ENCODE assay signal across 9 mouse cellular contexts in genomic region chr9:115623948-115624347, GRCm38 (mm10).
A peak's percentile ranks its signal among the peaks of the same experiment; 100 is the strongest.
DNase-seq lines count a peak whose midpoint lies in the region; ATAC-seq and TF ChIP-seq lines count a peak whose summit lies in the region.
"Had no signal": no experiment of that assay in that cellular context is flagged by ENCODE, and none has a peak within 500 bp of the region (broad histone marks: within the 10 kb centered on the region; RNA-seq: fewer than 3 reads in every experiment).

No protein-coding gene starts in this region.

- TF ChIP-seq CTCF in heart, postnatal 0 days (IDR thresholded peaks at IDR 0.05; ENCODE audit: low read depth) = no peak
- TF ChIP-seq CTCF in liver, embryonic 14.5 days (IDR thresholded peaks at IDR 0.05; ENCODE audit: low read depth) = 0 out of 2 replicates have a peak, but pooled peaks have one; percentile 6
- TF ChIP-seq CTCF in forebrain, postnatal 0 days (IDR thresholded peaks at IDR 0.05; ENCODE audit: low read depth) = no peak

- TF ChIP-seq EP300 in heart, postnatal 0 days (IDR thresholded peaks at IDR 0.05; ENCODE audit: low read depth) = no peak
- no peak for TF ChIP-seq EP300 in liver, embryonic 14.5 days (IDR thresholded peaks at IDR 0.05; ENCODE audit: low read depth)

- no peak overlapping the region for H3K9ac ChIP-seq in heart, postnatal 0 days (replicated peaks; ENCODE audit: low read depth, low read length)
- no peak overlapping the region for H3K9ac ChIP-seq in heart, embryonic 11.5 days (ENCODE audit: low read depth, low read length)
- H3K9ac ChIP-seq in liver, embryonic 14.5 days (replicated peaks) = no peak overlapping the region
- no peak overlapping the region for H3K9ac ChIP-seq in forebrain, postnatal 0 days
- H3K9ac ChIP-seq: neural tube, embryonic 13.5 days had no signal

- H3K4me1 ChIP-seq in heart, postnatal 0 days (ENCODE audit: control insufficient read depth, insufficient read depth) = no peaks in the 10 kb centered on the region
- no peaks in the 10 kb centered on the region for H3K4me1 ChIP-seq in heart, embryonic 11.5 days (ENCODE audit: control insufficient read depth, insufficient read depth, low read length)
- H3K4me1 ChIP-seq in liver, embryonic 14.5 days (replicated peaks; ENCODE audit: control insufficient read depth in 2 of 2, insufficient read depth in 2 of 2, low read length in 1 of 2) = peaks cover 0 to 7% of the 10 kb centered on the region in 2 experiments; a peak in 2 of 4 replicates
- no peaks in the 10 kb centered on the region for H3K4me1 ChIP-seq in forebrain, postnatal 0 days (ENCODE audit: insufficient read depth)

- ATAC-seq in heart, postnatal 0 days (ENCODE audit: insufficient read depth, low read depth) = peak; percentile 30; the same call in 1 of the 2 replicates
- ATAC-seq in heart, embryonic 11.5 days (replicated peaks; ENCODE audit: insufficient number of reproducible peaks, low FRiP score, low TSS enrichment) = no peak
- ATAC-seq in liver, embryonic 14.5 days (ENCODE audit: insufficient read depth) = peak; percentile 31; the same call in 1 of the 2 replicates
- no peak for ATAC-seq in forebrain, postnatal 0 days
- ATAC-seq in erythroid progenitor cell, adult 5-6 weeks (replicated peaks; ENCODE audit: low FRiP score, poor library complexity, severe bottlenecking) = no peak

- no peak overlapping the region for H3K27ac ChIP-seq in heart, postnatal 0 days (ENCODE audit: low read depth)
- no peak overlapping the region for H3K27ac ChIP-seq in heart, embryonic 11.5 days (ENCODE audit: low read depth, low read length)
- no peak overlapping the region for H3K27ac ChIP-seq in liver, embryonic 14.5 days
- no peak overlapping the region for H3K27ac ChIP-seq in forebrain, postnatal 0 days (ENCODE audit: low read depth, low read length)
- H3K27ac ChIP-seq: neural tube, embryonic 13.5 days had no signal

- no peaks in the 10 kb centered on the region for H3K27me3 ChIP-seq in heart, postnatal 0 days (ENCODE audit: control insufficient read depth, insufficient read depth, low read length)
- H3K27me3 ChIP-seq in heart, embryonic 11.5 days (ENCODE audit: control insufficient read depth, insufficient read depth, low read length) = no peaks in the 10 kb centered on the region
- no peaks in the 10 kb centered on the region for H3K27me3 ChIP-seq in liver, embryonic 14.5 days (ENCODE audit: control insufficient read depth, insufficient read depth, low read length)
- H3K27me3 ChIP-seq in splenic B cell, adult 2 months (ENCODE audit: control insufficient read depth, insufficient read depth, low read length, poor library complexity, severe bottlenecking) = no peaks in the 10 kb centered on the region
- no peaks in the 10 kb centered on the region for H3K27me3 ChIP-seq in forebrain, postnatal 0 days (ENCODE audit: insufficient read depth, low read length)
- H3K27me3 ChIP-seq: neural tube, embryonic 13.5 days had no signal

- no peaks in the 10 kb centered on the region for H3K36me3 ChIP-seq in heart, postnatal 0 days (replicated peaks; ENCODE audit: control insufficient read depth, insufficient read depth, low read length)
- no peaks in the 10 kb centered on the region for H3K36me3 ChIP-seq in heart, embryonic 11.5 days (ENCODE audit: control insufficient read depth, insufficient read depth, low read length)
- no peaks in the 10 kb centered on the region for H3K36me3 ChIP-seq in liver, embryonic 14.5 days (replicated peaks; ENCODE audit: control insufficient read depth, insufficient read depth, low read depth)
- H3K36me3 ChIP-seq in splenic B cell, adult 2 months (ENCODE audit: control insufficient read depth, insufficient read depth, low read length, poor library complexity, severe bottlenecking) = no peaks in the 10 kb centered on the region
- H3K36me3 ChIP-seq in forebrain, postnatal 0 days (ENCODE audit: insufficient read depth) = no peaks in the 10 kb centered on the region
- H3K36me3 ChIP-seq: neural tube, embryonic 13.5 days had no signal

- no peak overlapping the region for H3K4me3 ChIP-seq in heart, postnatal 0 days (ENCODE audit: low read depth, low read length)
- no peak overlapping the region for H3K4me3 ChIP-seq in heart, embryonic 11.5 days (ENCODE audit: low read depth, low read length)
- H3K4me3 ChIP-seq in liver, embryonic 14.5 days (ENCODE audit: insufficient read depth in 1 of 2, low read depth in 2 of 2, low read length in 2 of 2) = no peak overlapping the region
- H3K4me3 ChIP-seq in forebrain, postnatal 0 days (ENCODE audit: low read depth, low read length) = no peak overlapping the region
- H3K4me3 ChIP-seq: neural tube, embryonic 13.5 days had no signal

- WGBS in heart, postnatal 0 days = 35% methylated on average over 5 of the region's 5 CpGs
- WGBS in heart, embryonic 11.5 days (ENCODE audit: insufficient replicate concordance) = 36% methylated on average over 5 of the region's 5 CpGs
- 3% methylated on average over 5 of the region's 5 CpGs for WGBS in liver, embryonic 14.5 days (ENCODE audit: insufficient replicate concordance)
- WGBS in forebrain, postnatal 0 days = 61% methylated on average over 5 of the region's 5 CpGs

- peak; percentile 7 for DNase-seq in heart, postnatal 0 days (ENCODE audit: low spot score)
- DNase-seq in c-Kit-positive CD71-negative TER-119-negative erythroid progenitor cells, embryonic 14.5 days (ENCODE audit: low read depth) = peak; percentile 36
- DNase-seq in liver, embryonic 14.5 days (ENCODE audit: low read depth in 3 of 3, low spot score in 3 of 3) = peak in 1 of 3 experiments; percentile 37
- peak; percentile 85 for DNase-seq in splenic B cell, adult 2 months (ENCODE audit: low read depth, low spot score)
- no peak for DNase-seq in forebrain, postnatal 0 days
- DNase-seq in gastrocnemius, postnatal 25 days = no peak

- no peak overlapping the region for H3K4me2 ChIP-seq in heart, postnatal 0 days (ENCODE audit: low read depth, low read length)
- no peak overlapping the region for H3K4me2 ChIP-seq in heart, embryonic 11.5 days
- H3K4me2 ChIP-seq in liver, embryonic 14.5 days (ENCODE audit: low read depth) = no peak overlapping the region
- H3K4me2 ChIP-seq in forebrain, postnatal 0 days (ENCODE audit: low read depth) = no peak overlapping the region
- H3K4me2 ChIP-seq: neural tube, embryonic 13.5 days had no signal

- H3K9me3 ChIP-seq in heart, postnatal 0 days (replicated peaks; ENCODE audit: control insufficient read depth, low read length) = no peaks in the 10 kb centered on the region
- H3K9me3 ChIP-seq in heart, embryonic 11.5 days (replicated peaks; ENCODE audit: control insufficient read depth, low read length) = no peaks in the 10 kb centered on the region
- no peaks in the 10 kb centered on the region for H3K9me3 ChIP-seq in liver, embryonic 14.5 days (ENCODE audit: control insufficient read depth, low read length)
- no peaks in the 10 kb centered on the region for H3K9me3 ChIP-seq in forebrain, postnatal 0 days (ENCODE audit: low read length)
- H3K9me3 ChIP-seq: neural tube, embryonic 13.5 days had no signal

Comparison
In these comparisons a context has a peak if more than half of its experiments do, and no peak if none do; other contexts are left out.
1. ATAC-seq: peak in heart, postnatal 0 days (single experiment) and liver, embryonic 14.5 days (single experiment); none in heart, embryonic 11.5 days (single experiment), forebrain, postnatal 0 days (single experiment) and erythroid progenitor cell, adult 5-6 weeks (single experiment).
2. DNase-seq: peak in heart, postnatal 0 days (single experiment), c-Kit-positive CD71-negative TER-119-negative erythroid progenitor cells, embryonic 14.5 days (single experiment) and splenic B cell, adult 2 months (single experiment); none in forebrain, postnatal 0 days (single experiment) and gastrocnemius, postnatal 25 days (single experiment).